Mouse (Mus musculus) heart, adult 9 months (tissue): Measurements from ENCODE around the gene Gsk3b.

Experiments used
- DNase-seq, 2 experiments: peaks; one replicate each; pipeline ENCODE4 v3.0.0; 2022; ENCODE audit warnings: low spot score in 2 of 2

Gene Gsk3b

DNA sequence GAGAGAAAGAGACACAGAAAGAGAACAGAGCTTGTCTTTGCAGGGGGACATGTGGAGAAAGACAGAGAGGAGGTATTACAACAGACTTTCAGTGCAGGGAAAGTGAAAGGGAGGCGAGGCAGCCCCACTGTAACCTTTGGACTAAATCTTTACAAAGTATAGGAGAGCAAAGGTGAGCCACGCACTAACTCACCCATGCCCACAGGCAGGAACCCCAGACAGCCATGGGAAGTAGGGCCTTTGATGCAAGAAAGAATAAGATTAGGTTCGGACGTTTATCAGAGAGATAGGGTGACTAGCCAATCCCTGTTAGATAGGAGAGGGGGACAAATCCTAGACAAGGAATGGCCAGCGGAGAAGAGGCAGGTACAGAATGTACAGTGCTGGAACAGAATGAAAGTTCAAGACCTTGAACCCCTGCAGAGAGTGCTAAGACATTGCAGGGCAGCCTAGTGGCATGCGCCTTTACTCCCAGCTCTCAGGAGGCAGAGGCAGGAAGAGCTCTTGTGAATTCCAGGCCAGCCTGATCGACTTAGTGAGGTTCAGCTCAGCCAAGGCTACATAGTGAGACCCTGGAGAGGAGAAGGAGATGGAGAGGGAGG lies 193.9 kb downstream of the Gsk3b start:
- DNase-seq = no peak

DNA sequence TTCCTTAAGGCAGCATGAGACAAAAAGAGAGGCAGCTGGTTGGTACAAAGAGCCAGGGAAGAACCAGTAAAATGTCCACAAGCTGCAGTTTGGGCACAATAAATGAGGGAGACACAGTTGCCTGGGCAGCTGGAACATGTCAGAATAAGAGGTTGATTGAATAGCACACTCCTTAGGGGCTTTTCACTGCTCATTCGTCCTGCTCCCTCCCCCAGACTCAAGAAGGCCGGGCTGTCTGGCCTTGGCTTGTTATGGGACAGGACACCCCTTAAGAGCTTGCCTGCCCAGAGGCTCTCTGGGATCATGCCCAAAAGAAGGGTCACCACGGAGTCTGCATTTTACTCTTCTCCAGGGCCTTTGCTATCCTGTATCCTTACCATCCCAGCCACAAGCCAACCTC lies 194.5 kb downstream of the Gsk3b start:
- no peak for DNase-seq

DNA sequence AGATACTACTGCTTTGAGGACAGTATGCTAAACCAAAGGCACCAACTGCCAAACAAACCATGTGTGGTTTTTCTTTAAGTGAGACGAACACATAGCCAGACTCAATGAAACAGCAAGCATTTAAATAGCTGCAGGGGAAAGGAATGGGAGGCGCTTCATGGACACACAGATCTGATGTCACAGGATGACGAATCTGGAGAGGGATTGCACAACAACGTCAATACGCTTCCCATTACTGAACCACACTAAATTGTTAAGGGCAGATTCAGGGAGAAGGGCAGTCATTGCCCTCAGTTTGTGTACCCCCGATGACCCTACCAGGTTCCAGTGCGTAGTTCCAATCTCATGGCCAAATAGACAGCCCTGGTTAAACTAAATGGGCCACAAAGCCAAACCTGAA lies 197.0 kb downstream of the Gsk3b start:
- DNase-seq = no peak

DNA sequence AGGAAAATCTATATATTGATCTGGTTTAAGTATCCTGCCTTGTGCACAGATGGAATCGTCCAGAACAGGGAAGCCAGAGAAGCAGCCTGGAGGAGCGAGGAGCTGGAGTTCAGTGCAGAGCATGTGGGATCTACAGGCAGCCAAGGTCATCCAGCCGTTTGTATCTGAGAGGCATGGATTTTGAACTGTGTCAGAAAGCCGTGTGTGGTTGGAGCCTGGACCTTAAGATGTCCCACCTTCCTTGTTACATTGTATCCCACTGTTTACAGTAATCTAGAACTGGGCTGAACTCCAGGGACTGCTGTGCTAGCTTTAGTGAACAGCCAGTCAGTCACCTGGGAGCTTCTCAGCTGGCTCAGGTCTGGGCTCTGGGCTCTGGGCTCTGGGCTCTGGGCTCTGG lies 197.7 kb downstream of the Gsk3b start:
- DNase-seq = no peak

DNA sequence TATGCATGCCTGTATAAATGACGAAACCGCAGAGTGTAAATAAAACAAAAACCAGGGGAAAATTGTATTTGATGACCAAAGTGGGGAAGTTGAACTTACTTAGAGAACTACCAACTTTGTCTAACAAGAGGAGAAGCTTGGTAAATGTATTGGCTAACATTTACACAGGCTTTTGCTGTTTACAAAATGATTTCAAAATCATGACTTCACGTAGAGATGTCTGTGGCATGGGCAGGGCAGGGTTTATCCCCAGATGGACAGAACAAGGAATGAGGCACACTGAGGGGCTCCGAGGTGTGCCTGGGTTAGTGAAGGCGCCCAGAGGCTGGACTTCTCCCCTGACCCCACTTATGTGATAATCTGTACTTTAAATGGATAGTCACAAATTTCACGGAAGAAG lies 198.6 kb downstream of the Gsk3b start:
- DNase-seq = no peak

DNA sequence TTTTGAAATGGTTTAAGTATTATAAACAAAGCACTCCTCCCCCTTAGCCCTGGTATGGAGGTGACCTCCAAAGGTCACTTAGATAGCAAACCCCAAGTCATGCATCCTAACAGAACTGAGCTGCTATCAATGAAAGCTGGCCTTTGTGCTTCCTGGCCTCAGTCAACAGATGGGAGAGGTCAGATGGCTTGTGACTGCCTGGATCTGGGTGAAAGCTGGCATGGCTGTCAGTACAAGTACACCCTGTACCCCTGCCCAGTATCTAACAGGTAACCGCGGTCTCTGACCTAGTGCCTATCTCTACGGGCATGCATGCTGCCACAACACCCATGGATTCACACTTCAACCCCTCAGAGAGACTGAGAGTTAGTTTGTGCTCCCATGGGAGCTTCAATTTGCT lies 199.0 kb downstream of the Gsk3b start:
- no peak for DNase-seq

DNA sequence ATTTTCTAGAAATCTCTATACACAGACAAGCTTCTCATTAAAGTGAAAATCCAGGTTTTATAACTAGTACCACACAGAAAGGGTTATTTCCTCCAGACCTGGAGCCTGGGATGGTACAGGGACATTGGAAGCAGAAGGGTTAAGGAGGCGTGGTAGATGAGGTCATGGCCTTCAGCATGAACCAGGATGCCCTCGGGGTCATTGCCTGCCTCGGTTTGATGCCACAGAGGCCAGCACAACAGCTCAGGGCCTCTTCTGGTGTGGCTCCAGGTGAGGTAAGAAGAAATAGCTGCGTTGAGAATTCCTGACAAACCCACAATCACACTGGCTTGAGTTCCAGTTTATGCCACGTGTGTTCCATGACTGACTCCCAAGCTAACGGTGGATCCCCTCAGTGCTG lies 200.1 kb downstream of the Gsk3b start:
- no peak for DNase-seq

DNA sequence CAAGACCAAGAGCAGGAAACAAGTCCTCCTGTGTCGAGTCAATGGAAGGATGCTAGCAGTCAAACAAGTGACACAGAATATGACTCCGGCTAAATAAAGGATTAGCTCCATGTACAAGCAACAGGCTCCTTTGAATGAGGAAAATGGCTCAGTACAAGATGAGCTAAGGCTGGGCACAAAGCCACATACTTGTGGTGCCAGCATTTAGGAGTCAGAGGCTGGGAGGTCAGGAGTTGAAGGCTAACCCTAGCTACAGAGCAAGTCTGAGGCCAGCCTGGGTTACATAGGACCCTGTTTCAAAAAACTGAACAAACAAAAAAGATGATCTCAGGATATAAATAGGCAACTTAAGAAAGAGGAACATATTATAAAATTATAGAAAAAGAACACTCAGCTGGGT lies 201.3 kb downstream of the Gsk3b start:
- DNase-seq = no peak

DNA sequence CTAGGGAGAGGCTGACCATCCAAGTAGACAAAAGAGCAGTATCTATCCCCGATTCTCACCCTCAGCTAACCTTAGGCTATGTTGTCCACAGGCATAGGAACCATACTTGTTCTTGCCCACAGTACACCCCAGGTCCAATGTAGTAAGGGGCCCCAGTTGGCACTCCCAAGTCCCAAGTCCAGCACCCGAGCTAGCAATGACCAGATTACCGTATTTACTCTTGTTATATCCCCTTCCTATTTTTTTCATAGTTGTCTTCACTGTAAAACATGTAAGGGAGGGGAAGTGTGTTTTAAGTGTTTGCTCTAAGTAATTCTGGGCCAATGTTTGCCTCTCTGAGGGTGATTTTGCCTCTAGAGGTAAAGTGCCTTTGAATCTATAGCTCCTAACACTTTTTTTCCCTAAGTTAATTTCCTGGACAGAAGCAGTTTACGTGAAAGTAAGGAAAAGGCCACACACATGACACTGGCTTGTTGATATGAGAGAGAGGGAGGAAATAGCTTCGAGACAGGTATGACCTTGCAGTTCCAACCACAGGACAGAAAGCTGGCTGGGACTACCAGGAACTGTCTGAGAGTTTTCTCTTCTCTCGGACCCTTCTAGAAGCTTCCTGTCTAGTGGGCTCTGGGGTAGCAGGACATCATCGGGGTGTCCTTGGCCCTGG lies 206.0 kb downstream of the Gsk3b start, which contains the start of gene Nr1i2:
Gene Nr1i2, minus strand, starts transcription at position 140 of the 664 bp plus-strand sequence.
- DNase-seq = no peak

DNA sequence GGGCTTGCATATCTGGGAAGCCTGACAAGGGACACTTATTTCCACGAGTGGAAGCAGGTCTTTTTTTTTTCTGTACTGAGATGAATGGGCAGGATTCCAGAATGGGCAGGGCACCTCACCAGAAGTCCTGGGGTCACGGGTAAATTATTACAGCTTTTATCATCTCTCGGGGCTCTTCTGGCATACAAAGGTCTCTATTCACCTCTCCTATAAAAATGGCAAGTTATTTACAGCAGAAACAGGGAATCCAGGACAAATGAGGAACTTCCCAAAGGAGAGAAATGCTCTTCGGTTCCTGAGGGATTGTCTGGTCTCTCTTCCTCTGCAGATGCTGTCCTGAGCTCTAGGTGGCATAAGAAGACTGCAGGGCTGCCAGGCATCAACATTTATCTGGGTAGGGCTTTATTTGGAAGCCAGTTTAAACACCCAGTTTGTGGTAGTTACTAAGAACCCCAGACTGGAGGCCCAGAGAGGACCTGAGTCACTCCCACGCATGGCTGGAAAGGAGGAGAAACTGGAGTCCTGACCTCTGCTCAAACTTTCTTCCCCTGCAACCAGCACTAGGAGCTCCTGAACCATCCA lies 206.6 kb downstream of the Gsk3b start:
- no peak for DNase-seq
